Mouse (Mus musculus) megakaryocyte, embryonic 14.5 days (primary cell): Measurements from ENCODE around the gene Ctrb1.

Experiments used
- FLI1 ChIP-seq: IDR thresholded peaks from 2 replicates; pipeline ENCODE4 v1.6.1; 2012; ENCODE audit warnings: low read length, inconsistent platforms, mixed read lengths
- GATA1 ChIP-seq: IDR thresholded peaks from 3 replicates; pipeline ENCODE4 v1.6.1; 2012; ENCODE audit warnings: mixed read lengths, low read length, inconsistent platforms, borderline replicate concordance

- TF ChIP-seq GATA1 = no peak
- no peak for TF ChIP-seq FLI1
These were observed 40.2 kb downstream of the Ctrb1 start for GRCm38 (mm10) chr8:111650651-111651050.
